Mouse (Mus musculus) kidney, embryonic 16.5 days (tissue): ENCODE measurements around the gene Ryr2. TPM values are rescaled to one million over a fixed set of nuclear protein-coding genes. Genes with fewer than 3 reads are reported as not detected.
"Not testable (repeated sequence)": the region's sequence is repeated elsewhere in the genome, so short reads cannot be mapped to it uniquely, and the experiment has no call there.

Source experiments
- ATAC-seq: fragments of 200-750 bp; cut with Nextera tagmentation; 2 replicates; pipeline ENCODE4 v1.8.0; 2017; ENCODE audit warnings: moderate TSS enrichment; ENCODE audit not compliant: low FRiP score, low TSS enrichment
- H3K27ac ChIP-seq: fragments of 300-500 bp; sonication (generic); 2 replicates; pipeline ENCODE4 v1.5.1; 2014; ENCODE audit warnings: low read length
- H3K27me3 ChIP-seq: fragments of 300-500 bp; sonication (generic); 2 replicates; pipeline ENCODE4 v1.6.1; 2014; ENCODE audit warnings: low read length, control low read depth, mixed read lengths; ENCODE audit not compliant: insufficient read depth
- H3K36me3 ChIP-seq: fragments of 300-500 bp; sonication (generic); 2 replicates; pipeline ENCODE4 v1.6.1; 2014; ENCODE audit warnings: low read length, control low read depth, mixed read lengths; ENCODE audit not compliant: insufficient read depth
- H3K4me1 ChIP-seq: fragments of 300-500 bp; sonication (generic); 2 replicates; pipeline ENCODE4 v1.6.1; 2014; ENCODE audit warnings: low read length, control low read depth, mixed read lengths; ENCODE audit not compliant: insufficient read depth
- H3K4me2 ChIP-seq: fragments of 300-500 bp; sonication (generic); replicated peaks from 2 replicates; pipeline ENCODE4 v1.6.1; 2014; ENCODE audit warnings: low read depth, low read length
- H3K4me3 ChIP-seq: fragments of 300-500 bp; sonication (generic); 2 replicates; pipeline ENCODE4 v1.5.1; 2014; ENCODE audit warnings: mild to moderate bottlenecking, low read length
- H3K9ac ChIP-seq: fragments of 300-500 bp; sonication (generic); replicated peaks from 2 replicates; pipeline ENCODE4 v1.6.1; 2014; ENCODE audit warnings: low read length
- H3K9me3 ChIP-seq: fragments of 300-500 bp; sonication (generic); 2 replicates; pipeline ENCODE4 v1.6.1; 2016; ENCODE audit warnings: low read length, control low read depth
- WGBS: fragments of 180-500 bp; shearing (Covaris S2); extraction: QIAGEN DNeasy Blood & Tissue Kit; methylation state at CpG from one replicate; pipeline ENCODE4 v1.1.7; 2014; 5-methylcytosine and 5-hydroxymethylcytosine counted together
- polyA plus RNA-seq: library from polyadenylated mRNA; unstranded; fragments of >200 nt; fragmentation: Nextera tagmentation; extraction: Ambion mirVana; gene quantifications from 2 replicates; pipeline ENCODE4 v1.2.1, GENCODE M21; 2015

Gene Ryr2
- polyA plus RNA-seq, 1 experiment from 2014 or later, result 0.19 TPM

- 45% methylated on average over 2 of the region's 2 CpGs for WGBS
- H3K27me3 ChIP-seq, result no peaks in the 10 kb centered on the region
- H3K4me1 ChIP-seq, result no peaks in the 10 kb centered on the region
- no peak overlapping the region for H3K4me3 ChIP-seq
- no peaks in the 10 kb centered on the region for H3K36me3 ChIP-seq
- no peaks in the 10 kb centered on the region for H3K9me3 ChIP-seq
- no peak overlapping the region for H3K4me2 ChIP-seq
- H3K27ac ChIP-seq, result no peak overlapping the region
- H3K9ac ChIP-seq, result no peak overlapping the region
- no peak for ATAC-seq
Measured at GRCm38 (mm10) chr13:11572552-11572951, 534.2 kb downstream of the Ryr2 start.

GRCm38 (mm10) chr13:11567376-11567775 lies 539.4 kb downstream of the Ryr2 start:
- ATAC-seq, result no peak
- H3K27me3 ChIP-seq, result no peaks in the 10 kb centered on the region
- H3K4me1 ChIP-seq, result no peaks in the 10 kb centered on the region
- H3K9ac ChIP-seq, result no peak overlapping the region
- H3K36me3 ChIP-seq, result no peaks in the 10 kb centered on the region
- H3K4me3 ChIP-seq, result no peak overlapping the region
- no peak overlapping the region for H3K4me2 ChIP-seq
- no peaks in the 10 kb centered on the region for H3K9me3 ChIP-seq
- no peak overlapping the region for H3K27ac ChIP-seq

DNA sequence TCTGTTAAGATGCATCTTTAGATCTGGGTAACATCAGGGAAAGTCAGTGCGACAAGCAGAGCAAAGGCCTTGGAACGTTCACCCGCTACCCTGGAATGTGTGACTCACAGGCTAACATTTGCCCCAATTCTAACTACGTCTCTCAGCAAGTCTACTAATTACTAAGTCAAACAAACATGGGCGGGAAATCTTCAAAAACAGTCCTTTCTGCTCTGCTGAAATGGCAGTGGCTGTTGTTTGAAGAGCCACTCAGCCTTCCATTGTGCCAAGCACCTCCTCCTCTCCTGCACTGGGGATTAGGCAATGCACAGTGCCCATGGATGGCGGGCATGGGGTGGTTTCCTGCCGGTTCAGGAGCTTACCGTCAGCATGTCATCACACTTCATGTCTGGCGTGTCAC lies 540.3 kb downstream of the Ryr2 start:
- H3K4me1 ChIP-seq, result no peaks in the 10 kb centered on the region
- H3K36me3 ChIP-seq, result no peaks in the 10 kb centered on the region
- no peaks in the 10 kb centered on the region for H3K9me3 ChIP-seq
- H3K4me3 ChIP-seq, result no peak overlapping the region
- H3K9ac ChIP-seq, result no peak overlapping the region
- ATAC-seq, result no peak
- 66% methylated on average over 9 of the region's 9 CpGs for WGBS
- no peak overlapping the region for H3K4me2 ChIP-seq
- H3K27me3 ChIP-seq, result no peaks in the 10 kb centered on the region
- no peak overlapping the region for H3K27ac ChIP-seq

GRCm38 (mm10) chr13:11563224-11564024 lies 543.3 kb downstream of the Ryr2 start:
- Histone ChIP-seq H3K4me3 (no peak overlapping the region), H3K9ac (no peak overlapping the region), H3K4me2 (no peak overlapping the region), H3K27ac (no peak overlapping the region), H3K27me3 (no peaks in the 10 kb centered on the region), H3K9me3 (no peaks in the 10 kb centered on the region), H3K4me1 (no peaks in the 10 kb centered on the region), H3K36me3 (no peaks in the 10 kb centered on the region)
- peak; percentile 84 for ATAC-seq
- WGBS, result 35% methylated on average over 1 of the region's 1 CpGs

DNA sequence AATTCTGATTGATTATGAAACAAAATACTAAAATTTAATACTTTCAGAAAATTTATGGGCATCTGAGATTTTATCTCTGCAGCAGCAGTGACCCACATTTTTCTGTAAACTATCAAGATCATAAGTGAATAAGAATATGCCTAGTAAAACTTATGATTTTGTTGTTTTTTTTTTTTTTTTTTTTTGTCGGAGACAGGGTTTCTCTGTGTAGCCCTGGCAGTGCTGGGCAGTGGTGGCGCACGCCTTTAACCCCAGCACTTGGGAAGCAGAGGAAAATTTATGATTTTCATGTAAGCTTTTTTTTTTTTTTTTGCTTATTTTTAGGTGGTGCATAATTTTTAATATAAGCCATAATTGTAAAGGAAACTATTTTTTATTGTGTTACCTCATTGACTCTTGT lies 557.1 kb downstream of the Ryr2 start:
- ATAC-seq, result no peak

DNA sequence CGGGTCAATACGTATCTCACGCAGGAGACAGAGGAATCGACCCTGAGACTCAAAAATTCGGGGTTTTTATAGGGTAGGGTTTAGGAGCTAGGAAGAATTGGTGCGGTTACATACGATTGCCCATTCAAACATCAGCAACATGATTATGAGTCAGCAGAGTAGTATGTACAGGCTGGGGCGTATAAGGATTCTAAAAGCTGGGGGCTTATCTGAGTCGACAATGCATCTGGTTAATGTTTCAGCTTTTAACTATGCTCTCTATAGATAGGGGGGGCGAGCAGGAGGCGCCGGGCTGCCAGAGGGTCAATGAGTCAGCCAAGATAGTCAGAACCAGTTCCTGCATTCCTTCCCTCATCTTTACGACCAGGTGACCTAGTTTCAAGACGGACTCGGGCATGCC lies 557.6 kb downstream of the Ryr2 start:
- H3K4me3 ChIP-seq, H3K27me3 ChIP-seq, ATAC-seq, H3K27ac ChIP-seq, H3K9ac ChIP-seq, H3K9me3 ChIP-seq, H3K4me1 ChIP-seq, H3K36me3 ChIP-seq, H3K4me2 ChIP-seq: not testable (repeated sequence)
- 51% methylated on average over 15 of the region's 15 CpGs for WGBS

More for the DNA sequence above, 557.1 kb downstream of the Ryr2 start:
- Histone ChIP-seq H3K9me3 (no peaks in the 10 kb centered on the region), H3K4me3 (no peak overlapping the region), H3K4me2 (no peak overlapping the region), H3K9ac (no peak overlapping the region), H3K4me1 (no peaks in the 10 kb centered on the region), H3K27me3 (no peaks in the 10 kb centered on the region), H3K27ac (no peak overlapping the region), H3K36me3 (no peaks in the 10 kb centered on the region)
- WGBS, result 87% methylated on average over 3 of the region's 3 CpGs

GRCm38 (mm10) chr13:11545841-11546240 lies 560.9 kb downstream of the Ryr2 start:
- peak; percentile 92 for ATAC-seq
- Histone ChIP-seq H3K9me3 (no peaks in the 10 kb centered on the region), H3K4me1 (no peaks in the 10 kb centered on the region), H3K27ac (no peak overlapping the region), H3K4me3 (no peak overlapping the region), H3K4me2 (no peak overlapping the region), H3K36me3 (no peaks in the 10 kb centered on the region), H3K27me3 (no peaks in the 10 kb centered on the region), H3K9ac (no peak overlapping the region)
- 29% methylated on average over 7 of the region's 7 CpGs for WGBS

DNA sequence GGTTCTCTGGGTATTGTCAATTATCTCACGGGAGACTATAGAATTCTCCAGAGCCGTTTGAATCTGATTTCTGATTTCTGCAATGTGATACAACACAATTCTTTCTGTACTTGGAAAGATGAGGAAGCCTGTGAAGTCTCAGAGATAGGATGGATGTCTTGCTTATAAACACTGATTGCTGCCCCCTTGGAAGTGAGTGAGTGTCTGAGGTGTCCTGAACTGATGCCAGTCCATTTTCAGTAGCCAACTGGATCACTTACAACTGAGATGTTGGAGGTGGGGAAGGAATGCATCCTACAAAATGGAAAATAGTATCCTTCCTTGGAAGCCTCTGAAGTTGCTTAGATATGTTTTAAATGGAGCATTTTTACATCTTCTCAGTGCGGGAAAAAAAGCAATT lies 564.2 kb downstream of the Ryr2 start:
- Histone ChIP-seq H3K9me3 (no peaks in the 10 kb centered on the region), H3K9ac (no peak overlapping the region), H3K27me3 (no peaks in the 10 kb centered on the region), H3K36me3 (no peaks in the 10 kb centered on the region), H3K4me3 (no peak overlapping the region), H3K27ac (no peak overlapping the region), H3K4me1 (no peaks in the 10 kb centered on the region), H3K4me2 (no peak overlapping the region)
- no peak for ATAC-seq
- WGBS, result 88% methylated on average over 3 of the region's 3 CpGs

DNA sequence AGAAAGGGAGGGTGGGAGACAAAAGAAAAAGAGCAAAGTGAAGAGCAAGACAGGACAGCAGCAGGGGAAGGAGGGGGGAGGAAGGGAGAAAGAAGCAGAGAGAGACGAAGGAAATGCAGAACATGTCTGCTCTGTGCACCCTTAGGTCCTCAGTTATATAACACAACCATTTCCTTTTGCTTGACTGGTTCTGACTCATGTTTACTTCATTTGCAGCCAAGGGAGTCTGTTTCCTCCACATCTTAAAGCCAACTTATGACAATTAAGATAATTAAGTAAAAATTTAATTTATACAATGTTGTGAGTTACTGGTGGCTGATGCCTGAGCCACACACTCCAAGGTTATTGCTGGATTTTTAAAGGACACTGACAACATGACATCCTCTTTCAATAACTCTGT lies 569.9 kb downstream of the Ryr2 start:
- H3K4me3 ChIP-seq, result no peak overlapping the region

GRCm38 (mm10) chr13:11535874-11536273 lies 570.9 kb downstream of the Ryr2 start:
- ATAC-seq, result no peak

More for the DNA sequence above, 569.9 kb downstream of the Ryr2 start:
- Histone ChIP-seq H3K9ac (no peak overlapping the region), H3K4me1 (no peaks in the 10 kb centered on the region), H3K27me3 (no peaks in the 10 kb centered on the region), H3K27ac (no peak overlapping the region), H3K9me3 (no peaks in the 10 kb centered on the region), H3K36me3 (no peaks in the 10 kb centered on the region), H3K4me2 (no peak overlapping the region)
- WGBS, result 32% methylated on average over 1 of the region's 1 CpGs
- ATAC-seq, result no peak

More at GRCm38 (mm10) chr13:11535874-11536273, 570.9 kb downstream of the Ryr2 start:
- no peaks in the 10 kb centered on the region for H3K9me3 ChIP-seq
- H3K4me1 ChIP-seq, result no peaks in the 10 kb centered on the region
- H3K36me3 ChIP-seq, result no peaks in the 10 kb centered on the region
- H3K27ac ChIP-seq, result no peak overlapping the region
- H3K4me2 ChIP-seq, result no peak overlapping the region
- no peak overlapping the region for H3K9ac ChIP-seq
- no peak overlapping the region for H3K4me3 ChIP-seq
- WGBS, result 80% methylated on average over 3 of the region's 3 CpGs
- H3K27me3 ChIP-seq, result no peaks in the 10 kb centered on the region
